Mouse (Mus musculus) thymus, postnatal 36 days (tissue): ENCODE results near the gene Rbpjl.

Source experiments
- DNase-seq, 2 experiments: peaks; one replicate each; pipeline ENCODE4 v3.0.0; 2022; ENCODE audit warnings: mixed read lengths in 2 of 2

Gene Rbpjl

GRCm38 (mm10) chr2:164446086-164446469 lies 43.1 kb downstream of the Rbpjl start:
- no peak for DNase-seq

- no peak for DNase-seq
Observed at GRCm38 (mm10) chr2:164448140-164448539, 45.2 kb downstream of the Rbpjl start.

GRCm38 (mm10) chr2:164448921-164449320 lies 46.0 kb downstream of the Rbpjl start:
- DNase-seq, result no peak

GRCm38 (mm10) chr2:164449341-164450042 lies 46.6 kb downstream of the Rbpjl start:
- DNase-seq, result no peak

GRCm38 (mm10) chr2:164452000-164452676 lies 49.2 kb downstream of the Rbpjl start:
- DNase-seq, result no peak

GRCm38 (mm10) chr2:164453047-164453757 lies 50.3 kb downstream of the Rbpjl start:
- DNase-seq, result no peak

- no peak for DNase-seq
Observed at GRCm38 (mm10) chr2:164453887-164454500, 51.1 kb downstream of the Rbpjl start.

- DNase-seq, result no peak
Observed at GRCm38 (mm10) chr2:164454846-164455245, 51.9 kb downstream of the Rbpjl start.

GRCm38 (mm10) chr2:164455421-164456190 lies 52.7 kb downstream of the Rbpjl start:
- no peak for DNase-seq

- no peak for DNase-seq
Observed at GRCm38 (mm10) chr2:164456413-164456812, 53.5 kb downstream of the Rbpjl start.

GRCm38 (mm10) chr2:164456864-164457300 lies 53.9 kb downstream of the Rbpjl start, which contains the start of gene Sys1:
Gene Sys1, plus strand, starts transcription at chr2:164456964.
- no peak for DNase-seq

- no peak for DNase-seq
Observed at GRCm38 (mm10) chr2:164457942-164458341, 55.0 kb downstream of the Rbpjl start.

GRCm38 (mm10) chr2:164458535-164458934 lies 55.6 kb downstream of the Rbpjl start:
- DNase-seq, result no peak

- peak; percentile 91 to 96 for DNase-seq
Observed at GRCm38 (mm10) chr2:164460745-164461551, 58.0 kb downstream of the Rbpjl start, which contains the start of gene Gm20458. Gene Gm20458, plus strand, starts transcription at chr2:164460967.
